Mouse (Mus musculus): ENCODE measurements at regions not wholly inside any gene's neighbourhood (a gene's known extent, or its start where the extent isn't known, plus 50 kb on each side); places are given as distances from the start of the nearest gene placed in this dataset.
"Not testable (repeated sequence)": the region's sequence is repeated elsewhere in the genome, so short reads cannot be mapped to it uniquely, and the experiment has no call there.

- DNase-seq (ENCODE audit: low spot score) = no peak
Observed at GRCm38 (mm10) chr16:51169294-51169693, 578.3 kb upstream of the Ccdc54 start.

GRCm38 (mm10) chr16:51160768-51161167, 569.8 kb upstream of the Ccdc54 start:
- DNase-seq (ENCODE audit: low spot score) = no peak

GRCm38 (mm10) chr16:51138575-51138974, 547.6 kb upstream of the Ccdc54 start:
- no peak for DNase-seq (ENCODE audit: low spot score)

GRCm38 (mm10) chr16:51119835-51120234, 528.9 kb upstream of the Ccdc54 start:
- no peak for DNase-seq (ENCODE audit: low spot score)

- peak; percentile 4 for DNase-seq (ENCODE audit: low spot score)
Observed at GRCm38 (mm10) chr16:51118365-51118764, 527.4 kb upstream of the Ccdc54 start.

GRCm38 (mm10) chr16:51117836-51118235, 526.9 kb upstream of the Ccdc54 start:
- peak; percentile 29 for DNase-seq (ENCODE audit: low spot score)

- DNase-seq (ENCODE audit: low spot score) = no peak
Observed at GRCm38 (mm10) chr16:51109864-51110263, 518.9 kb upstream of the Ccdc54 start.

- DNase-seq (ENCODE audit: low spot score) = no peak
Observed at GRCm38 (mm10) chr16:51107421-51107820, 516.5 kb upstream of the Ccdc54 start.

- no peak for DNase-seq (ENCODE audit: low spot score)
Observed at GRCm38 (mm10) chr16:51086556-51086955, 495.6 kb upstream of the Ccdc54 start.

- DNase-seq (ENCODE audit: low spot score) = no peak
Observed at GRCm38 (mm10) chr16:51080146-51080545, 489.2 kb upstream of the Ccdc54 start.

GRCm38 (mm10) chr16:51048650-51049049, 457.7 kb upstream of the Ccdc54 start:
- no peak for DNase-seq (ENCODE audit: low spot score)

- no peak for DNase-seq (ENCODE audit: low spot score)
Observed at GRCm38 (mm10) chr16:51048169-51048568, 457.2 kb upstream of the Ccdc54 start.

- DNase-seq (ENCODE audit: low spot score) = no peak
Observed at GRCm38 (mm10) chr16:51041311-51041710, 450.4 kb upstream of the Ccdc54 start.

- no peak for DNase-seq (ENCODE audit: low spot score)
Observed at GRCm38 (mm10) chr16:51002876-51003275, 411.9 kb upstream of the Ccdc54 start.

GRCm38 (mm10) chr16:50964395-50964794, 373.4 kb upstream of the Ccdc54 start:
- no peak for DNase-seq (ENCODE audit: low spot score)

GRCm38 (mm10) chr16:50944091-50944490, 353.1 kb upstream of the Ccdc54 start:
- DNase-seq (ENCODE audit: low spot score) = no peak

- DNase-seq (ENCODE audit: low spot score) = not testable (repeated sequence)
Observed at GRCm38 (mm10) chr16:50943581-50943980, 352.6 kb upstream of the Ccdc54 start.

GRCm38 (mm10) chr16:50942291-50942690, 351.3 kb upstream of the Ccdc54 start:
- DNase-seq (ENCODE audit: low spot score) = no peak

- no peak for DNase-seq (ENCODE audit: low spot score)
Observed at GRCm38 (mm10) chr16:50939316-50939715, 348.4 kb upstream of the Ccdc54 start.

GRCm38 (mm10) chr16:50907732-50908131, 316.8 kb upstream of the Ccdc54 start:
- DNase-seq (ENCODE audit: low spot score) = no peak

GRCm38 (mm10) chr16:50899151-50899550, 308.2 kb upstream of the Ccdc54 start:
- no peak for DNase-seq (ENCODE audit: low spot score)

- no peak for DNase-seq (ENCODE audit: low spot score)
Observed at GRCm38 (mm10) chr16:50877926-50878325, 287.0 kb upstream of the Ccdc54 start.

GRCm38 (mm10) chr16:50871318-50871717, 280.4 kb upstream of the Ccdc54 start:
- DNase-seq (ENCODE audit: low spot score) = no peak

GRCm38 (mm10) chr16:50863565-50863964, 272.6 kb upstream of the Ccdc54 start:
- no peak for DNase-seq (ENCODE audit: low spot score)

GRCm38 (mm10) chr16:50859513-50859912, 268.6 kb upstream of the Ccdc54 start:
- no peak for DNase-seq (ENCODE audit: low spot score)
